Mouse (Mus musculus) c-Kit-positive CD71-positive TER-119-negative erythroid progenitor cells, embryonic 14.5 days (primary cell): ENCODE results near the gene Dbil5.

ENCODE experiments used
- DNase-seq: peaks from one replicate; pipeline ENCODE4 v3.0.0-alpha.2; 2013; ENCODE audit warnings: low read depth

Gene Dbil5

GRCm38 (mm10) chr11:76236136-76236535 lies 18.7 kb downstream of the Dbil5 start:
- DNase-seq: no peak

GRCm38 (mm10) chr11:76239750-76240149 lies 22.3 kb downstream of the Dbil5 start:
- DNase-seq: no peak

DNA sequence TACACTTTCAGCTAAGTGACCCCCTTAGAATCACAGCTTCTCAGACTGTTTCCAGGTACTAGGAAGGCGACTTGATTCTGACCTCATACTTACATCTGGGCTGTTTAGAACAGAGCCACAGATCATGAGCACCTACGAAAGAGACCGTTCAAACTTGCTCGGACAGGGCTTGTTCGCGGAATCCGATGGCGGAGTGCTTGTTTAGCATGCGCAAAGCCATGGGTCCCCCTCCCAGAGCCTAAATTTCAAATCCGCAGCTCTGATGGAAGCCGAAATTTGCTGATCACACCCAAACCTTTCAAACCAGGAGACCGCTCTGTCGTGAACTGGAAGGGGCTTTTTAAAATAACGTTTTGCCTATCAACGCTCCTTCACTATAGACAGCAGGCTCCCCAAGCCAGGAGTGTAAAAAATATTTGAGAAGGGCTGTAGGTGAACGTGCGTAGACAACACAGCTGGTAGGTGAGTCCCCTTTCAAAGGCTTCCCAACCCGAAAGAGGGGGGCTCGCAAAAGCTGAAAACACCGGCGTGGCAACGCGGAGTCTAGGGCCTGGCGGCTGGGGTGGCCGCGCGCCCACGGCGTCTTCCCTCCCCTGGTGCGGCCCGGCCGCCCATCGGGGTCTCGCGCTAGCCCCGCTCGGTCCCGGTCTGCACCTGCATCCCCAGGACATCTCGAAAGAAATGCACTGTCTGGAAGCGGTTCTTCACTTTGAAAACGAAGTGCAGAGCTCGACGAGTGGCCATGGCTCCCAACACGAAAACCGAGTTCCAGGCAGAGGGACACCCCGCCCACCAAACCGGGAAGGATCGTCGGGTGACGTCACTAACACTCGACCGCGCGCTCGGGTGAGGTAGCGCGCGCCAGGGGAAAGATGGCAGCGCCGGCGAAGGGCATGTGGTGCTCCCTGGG lies 25.7 kb downstream of the Dbil5 start, which contains the start of the genes Mrm3 and Glod4:
Mrm3 (plus strand) TSS at position 815 of the 910 bp plus-strand sequence.
Glod4 (minus strand) TSS at position 825 of the 910 bp plus-strand sequence.
- peak; percentile 83 for DNase-seq

DNA sequence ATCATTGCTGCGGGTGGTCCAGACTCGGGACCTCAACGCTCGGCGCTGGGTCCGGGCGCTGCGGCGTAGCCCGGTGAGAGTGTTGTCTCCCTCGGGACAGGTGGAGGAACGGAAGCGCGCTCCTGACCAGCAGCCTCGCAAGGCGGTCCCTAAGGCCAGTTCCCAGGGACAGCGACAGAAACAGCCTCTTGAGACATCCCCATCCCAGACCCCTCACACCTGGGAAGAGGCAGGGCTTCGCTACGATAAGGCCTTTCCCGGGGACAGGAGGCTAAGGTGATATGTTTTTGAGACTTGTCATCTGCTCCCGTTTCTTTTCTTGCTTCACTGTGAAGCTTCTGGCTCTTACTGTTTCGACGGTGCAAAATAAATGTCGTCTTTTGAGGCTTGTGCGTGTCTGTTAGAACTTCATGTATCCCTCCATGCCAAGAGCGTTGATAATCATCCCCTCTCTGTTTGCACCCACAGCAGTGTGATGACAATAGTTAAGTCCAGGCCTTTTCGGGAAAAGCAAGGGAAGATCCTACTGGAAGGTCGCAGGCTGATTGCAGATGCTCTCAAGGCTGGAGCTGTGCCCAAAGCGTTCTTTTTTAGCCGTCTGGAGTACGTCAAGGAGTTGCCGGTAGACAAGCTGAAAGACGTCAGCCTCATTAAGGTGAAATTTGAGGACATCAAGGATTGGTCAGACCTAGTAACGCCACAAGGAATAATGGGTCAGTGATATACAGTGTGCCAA lies 26.6 kb downstream of the Dbil5 start:
- no peak for DNase-seq

GRCm38 (mm10) chr11:76246439-76246838 lies 29.0 kb downstream of the Dbil5 start:
- DNase-seq: no peak

DNA sequence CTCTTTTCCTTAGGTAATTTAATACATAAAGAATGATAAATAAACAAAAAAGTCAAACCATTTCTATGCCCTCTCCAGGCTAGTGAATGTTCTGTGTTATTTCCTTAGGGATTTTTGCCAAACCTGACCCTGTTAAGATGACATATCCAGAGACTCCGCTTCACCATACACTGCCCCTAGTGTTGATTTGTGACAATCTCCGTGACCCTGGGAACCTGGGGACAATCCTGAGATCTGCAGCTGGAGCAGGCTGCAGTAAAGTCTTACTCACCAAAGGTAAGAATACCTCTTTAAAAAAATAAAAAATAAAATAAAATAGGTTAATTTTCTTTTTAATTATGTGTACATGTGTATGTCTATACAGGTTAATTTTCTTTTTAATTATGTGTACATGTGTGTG lies 29.8 kb downstream of the Dbil5 start:
- DNase-seq: no peak

DNA sequence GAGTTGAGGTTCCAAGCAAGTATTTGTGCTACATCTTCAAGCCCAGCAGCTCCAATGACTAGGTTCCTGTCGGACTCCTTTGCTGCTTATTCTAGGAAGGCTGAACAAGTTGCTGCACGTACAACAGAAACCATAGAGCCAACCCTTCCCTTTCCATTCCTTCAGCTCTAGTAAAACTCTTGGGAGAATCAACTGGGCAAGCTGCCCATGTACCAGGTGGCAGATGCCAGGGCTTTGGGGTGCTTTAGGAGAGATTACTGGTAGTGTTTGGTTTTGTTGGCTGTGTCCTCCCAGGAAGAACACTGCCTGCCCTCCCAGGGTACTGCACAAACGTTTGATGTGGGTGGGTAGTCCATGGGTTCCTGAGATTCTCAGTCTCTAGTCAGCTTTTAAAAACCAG lies 34.6 kb downstream of the Dbil5 start:
- DNase-seq: no peak

DNA sequence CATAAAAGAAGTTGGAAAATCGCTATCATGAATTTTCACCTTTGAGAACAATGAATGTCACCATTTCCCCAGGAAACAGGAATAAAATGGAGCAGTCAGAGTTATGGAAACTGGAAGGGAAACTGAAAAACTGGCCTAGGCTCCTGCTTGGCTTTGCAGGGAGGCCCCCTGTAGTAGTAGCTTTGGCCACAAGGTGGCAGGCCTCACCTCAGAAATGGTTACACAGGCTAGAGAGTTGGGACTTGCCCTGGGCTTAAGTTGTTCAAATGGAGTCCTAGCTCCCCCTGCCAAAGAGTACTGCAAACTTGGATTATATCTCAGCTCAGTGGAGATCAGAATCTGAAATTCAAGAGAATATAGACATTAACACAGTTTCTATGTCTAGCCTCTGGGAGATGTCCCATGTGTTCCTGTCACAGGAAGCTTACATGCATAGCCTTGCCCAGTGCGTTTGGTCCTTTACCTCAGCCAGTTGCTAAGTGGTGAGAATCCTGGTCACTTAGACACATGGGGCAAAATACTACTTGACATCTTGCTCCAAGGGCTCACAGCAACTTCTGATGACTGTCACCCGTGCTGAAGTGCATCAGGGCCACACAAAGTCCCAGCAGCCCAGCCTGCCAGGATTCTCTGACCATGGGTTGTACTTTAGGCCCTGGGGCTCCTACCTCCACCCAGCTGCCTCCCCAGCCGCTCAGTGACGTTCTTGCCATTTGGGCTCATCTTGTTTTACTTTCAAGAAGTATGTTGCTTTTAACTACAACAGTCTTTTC lies 35.9 kb downstream of the Dbil5 start:
- peak; percentile 46 for DNase-seq

GRCm38 (mm10) chr11:76253918-76254264 lies 36.5 kb downstream of the Dbil5 start:
- no peak for DNase-seq

DNA sequence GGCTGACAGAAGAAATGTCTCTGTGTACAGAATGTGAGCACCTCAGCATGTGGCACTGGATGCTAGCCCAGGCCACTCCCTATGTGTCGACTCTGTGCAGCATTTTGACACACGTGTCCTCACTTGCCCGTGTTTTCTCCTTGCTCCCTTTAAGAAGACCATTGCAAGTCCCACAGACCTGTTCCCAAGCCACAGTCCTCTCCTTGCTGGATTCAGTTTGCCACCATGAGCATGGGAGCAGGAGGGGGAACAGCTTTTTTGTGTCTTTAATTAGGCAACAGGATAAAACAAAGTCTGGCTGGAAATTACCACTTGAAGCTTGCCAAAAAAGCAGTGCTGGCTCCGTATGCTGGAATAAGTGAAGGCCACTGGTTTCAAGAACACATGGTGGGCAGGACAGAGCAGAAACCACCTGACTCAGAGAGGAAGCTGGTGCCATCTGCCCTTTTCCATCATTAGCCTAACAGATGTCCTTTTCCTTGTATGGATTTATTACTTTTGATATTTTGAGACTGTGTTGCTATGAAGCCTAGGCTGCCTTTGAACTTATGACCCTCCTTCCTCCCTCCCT lies 38.1 kb downstream of the Dbil5 start:
- no peak for DNase-seq

DNA sequence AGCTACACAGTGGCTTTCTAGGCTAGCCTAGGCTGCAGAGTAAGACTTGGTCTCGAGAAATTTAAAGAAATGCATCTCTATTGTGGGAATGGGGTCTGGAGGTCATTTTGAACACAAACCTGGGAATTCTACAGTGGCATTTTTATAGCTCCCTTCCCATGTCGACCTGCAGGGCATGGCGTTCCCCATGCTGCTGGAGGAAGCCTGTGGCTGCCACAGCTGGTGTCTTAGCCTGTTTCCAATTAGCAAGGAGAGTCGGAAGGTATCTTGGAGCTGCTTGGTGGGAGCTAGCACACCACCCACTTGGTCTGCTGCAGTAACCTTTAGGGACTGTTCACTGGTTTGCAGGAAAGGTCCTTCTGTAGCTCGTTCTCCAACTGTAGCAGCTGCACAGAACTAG lies 38.7 kb downstream of the Dbil5 start:
- no peak for DNase-seq

DNA sequence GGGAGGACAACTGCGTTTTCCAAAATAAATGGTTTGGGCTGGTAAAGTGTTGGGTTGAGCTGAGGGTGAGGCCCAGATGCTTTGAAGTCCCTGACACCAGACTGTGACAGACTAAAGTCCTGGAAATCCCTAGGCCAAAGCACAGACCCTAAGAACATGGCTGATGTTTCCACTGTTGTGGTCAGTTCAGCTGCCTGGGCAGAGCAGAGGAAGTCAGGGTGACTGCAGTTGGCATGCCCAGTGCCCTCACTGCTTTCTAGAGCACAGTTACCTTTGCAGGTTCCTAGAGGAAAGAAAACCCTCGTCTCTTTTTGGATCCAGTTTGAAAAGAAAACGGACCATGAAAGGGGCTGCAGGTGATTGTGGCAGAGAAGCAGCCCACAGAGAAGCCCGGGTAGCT lies 40.0 kb downstream of the Dbil5 start:
- no peak for DNase-seq

DNA sequence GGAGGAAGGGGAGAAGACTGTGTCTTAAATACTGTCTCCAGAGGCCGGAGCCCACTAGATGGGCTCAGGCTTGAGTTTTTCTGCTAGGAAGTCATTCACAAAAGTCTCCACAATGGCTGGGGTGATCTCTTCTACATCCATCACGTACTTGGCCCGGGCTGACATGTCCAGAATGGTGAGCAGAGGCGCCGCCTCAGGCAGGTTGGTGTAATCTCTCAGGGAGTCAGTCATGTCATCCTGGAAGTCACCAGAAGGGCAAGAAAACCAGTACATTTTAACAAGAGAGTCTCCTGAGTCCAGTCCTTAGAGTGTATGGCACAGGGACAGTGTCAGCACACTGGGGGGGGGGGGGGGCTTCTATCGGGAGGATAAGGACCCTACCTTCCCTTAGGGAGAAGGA lies 41.1 kb downstream of the Dbil5 start:
- DNase-seq: no peak

DNA sequence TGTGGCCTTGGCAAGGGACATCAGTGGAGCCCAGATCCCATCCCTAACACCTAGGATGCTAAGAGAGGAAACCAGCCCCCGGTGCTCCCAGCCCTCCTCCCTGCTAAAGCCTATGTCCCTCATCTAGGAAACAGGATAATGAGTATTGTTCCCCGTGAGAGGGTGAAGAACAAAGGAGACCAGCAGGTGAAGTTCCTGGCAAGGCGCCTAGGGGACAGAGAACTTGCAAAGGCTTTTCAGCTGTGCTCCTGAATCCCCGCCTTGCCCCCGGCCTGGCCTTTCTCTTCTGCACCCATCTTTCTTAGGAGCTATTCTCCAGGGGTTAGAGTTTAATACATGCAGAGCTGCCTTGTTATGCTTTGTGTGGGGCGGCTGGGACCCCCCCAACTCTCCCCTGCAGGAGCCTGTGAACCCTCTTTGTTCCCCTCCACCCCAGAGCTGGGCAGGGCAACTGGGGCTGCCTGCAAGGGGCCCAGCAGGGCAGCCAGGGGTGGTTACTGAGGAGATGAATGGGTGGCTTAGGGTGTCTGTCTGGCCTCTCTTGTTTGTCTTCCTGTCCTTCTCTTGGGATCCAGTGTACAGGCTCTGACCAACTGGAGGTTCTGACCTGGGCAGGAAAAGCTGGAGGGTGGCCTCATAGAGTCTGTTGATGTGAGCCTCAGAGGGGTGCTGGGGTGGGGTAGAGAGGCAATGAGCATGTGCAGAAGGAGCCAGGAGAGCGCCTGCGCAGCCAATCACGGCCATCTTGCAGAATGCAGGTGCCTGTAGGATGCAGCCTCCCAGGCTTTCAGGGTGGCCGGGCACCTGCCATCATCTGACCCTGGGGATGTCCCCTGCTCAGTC lies 43.0 kb downstream of the Dbil5 start:
- DNase-seq: no peak

DNA sequence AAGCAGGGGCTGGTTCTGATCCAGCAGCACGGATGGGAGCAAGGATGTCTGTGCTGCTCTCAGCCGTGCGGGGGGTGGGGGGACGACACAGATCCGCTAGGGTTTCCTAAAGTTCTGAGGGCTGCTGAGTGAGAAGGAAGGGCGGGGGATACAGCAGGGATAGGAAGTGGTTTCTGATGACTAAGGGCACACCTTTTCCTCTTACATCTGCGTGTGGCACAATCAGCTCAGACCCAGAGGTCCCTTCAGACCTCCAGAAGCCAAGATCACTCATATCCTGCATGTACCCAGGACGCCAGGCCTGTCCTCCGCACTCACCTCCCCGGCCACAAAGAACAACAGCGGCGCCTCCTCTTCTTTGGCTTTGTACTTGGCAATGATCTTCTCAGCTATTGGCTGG lies 43.8 kb downstream of the Dbil5 start:
- no peak for DNase-seq

DNA sequence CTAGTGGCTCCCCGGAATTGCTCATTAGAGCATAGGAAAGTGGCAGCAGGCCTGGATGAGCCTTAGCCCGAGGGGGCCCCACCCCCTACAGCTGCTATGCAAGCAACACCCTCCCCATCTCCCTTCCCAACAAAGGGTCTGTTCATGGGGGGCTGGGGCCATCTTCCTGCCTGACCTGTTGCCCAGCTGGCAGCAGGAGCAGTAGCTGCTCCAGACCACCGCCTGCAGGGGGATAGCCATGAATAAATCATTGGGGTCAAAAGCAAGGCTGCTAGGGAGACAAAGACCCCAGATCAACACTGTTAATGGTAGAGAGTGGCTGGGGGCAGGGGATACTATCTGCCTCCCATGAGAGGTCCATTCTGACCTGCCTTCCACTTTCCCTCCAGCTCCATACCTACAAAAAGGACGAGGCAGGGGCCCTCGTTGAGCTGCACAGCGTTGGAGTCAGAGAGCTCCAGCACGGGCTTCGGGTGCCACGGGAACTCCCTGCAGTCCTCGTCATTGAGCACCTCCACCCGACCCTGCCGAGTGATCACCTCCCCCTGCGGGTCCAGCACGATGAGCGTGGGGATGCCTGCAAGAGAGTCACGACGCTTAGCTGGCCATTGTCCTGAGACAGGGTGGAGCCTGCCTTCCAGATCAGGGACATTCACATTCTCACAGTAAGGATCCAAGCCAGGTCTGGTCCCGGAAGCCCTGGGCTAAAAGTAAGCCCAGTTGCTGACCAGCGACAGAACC lies 45.4 kb downstream of the Dbil5 start:
- DNase-seq: no peak

DNA sequence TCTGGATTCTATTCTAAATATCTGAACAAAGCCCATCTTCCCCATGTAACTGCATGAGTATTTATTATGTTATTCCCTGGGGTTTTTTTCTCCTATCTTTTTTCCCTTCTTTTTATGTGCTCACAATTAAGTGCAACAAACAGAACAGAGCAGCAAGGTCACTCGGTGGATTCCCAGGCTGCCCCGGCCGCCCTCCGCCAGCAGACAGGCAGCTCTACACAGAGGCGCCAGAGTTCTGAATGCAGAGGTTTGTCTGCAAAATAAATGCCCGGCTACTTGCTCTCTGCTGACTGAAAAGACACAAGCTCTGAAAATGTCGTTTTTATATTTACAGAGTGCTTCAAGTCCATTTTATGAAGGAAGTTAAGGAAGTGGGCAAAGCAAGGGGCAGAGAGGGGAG lies 50.1 kb downstream of the Dbil5 start:
- DNase-seq: no peak

GRCm38 (mm10) chr11:76268001-76268459 lies 50.6 kb downstream of the Dbil5 start:
- no peak for DNase-seq
